Mouse (Mus musculus): ENCODE results near the gene Casp14. TPM values are rescaled to one million over a fixed set of nuclear protein-coding genes. Genes with fewer than 3 reads are reported as not detected.

The Casp14 gene
- polyA plus RNA-seq (2012; ENCODE audit: insufficient read depth, insufficient read length, low replicate concordance, missing spikeins) = not detected in 2 replicates

GRCm38 (mm10) chr10:78718056-78718455 lies at the start of gene Casp14:
Casp14 (minus strand) TSS chr10:78718294.
- H3K4me3 ChIP-seq (ENCODE audit: insufficient read depth, low read depth, low read length) = no peak within 1 kb of the TSS
- no peak within 1 kb of the TSS for H3K27ac ChIP-seq (ENCODE audit: insufficient read depth, low read depth, low read length)
- TF ChIP-seq POLR2A (IDR thresholded peaks at IDR 0.05; ENCODE audit: insufficient read depth, low read depth, low read length) (no peak), CTCF (IDR thresholded peaks at IDR 0.05; ENCODE audit: insufficient read depth, low read depth, low read length) (no peak)
- 70% methylated on average over 11 of the region's 11 CpGs for WGBS
- no peaks in the 10 kb centered on the region for H3K4me1 ChIP-seq (ENCODE audit: control insufficient read depth, insufficient read depth, low read length)

GRCm38 (mm10) chr10:78765570-78765969 lies 47.5 kb upstream of the Casp14 start:
- 82% methylated on average over 1 of the region's 1 CpGs for WGBS
- H3K4me1 ChIP-seq (ENCODE audit: control insufficient read depth, insufficient read depth, low read length) = no peaks in the 10 kb centered on the region

GRCm38 (mm10) chr10:78756021-78756420 lies 37.9 kb upstream of the Casp14 start:
- H3K4me3 ChIP-seq (ENCODE audit: insufficient read depth, low read depth, low read length) = no peak overlapping the region
- TF ChIP-seq CTCF (IDR thresholded peaks at IDR 0.05; ENCODE audit: insufficient read depth, low read depth, low read length) (no peak), POLR2A (IDR thresholded peaks at IDR 0.05; ENCODE audit: insufficient read depth, low read depth, low read length) (no peak)
- 20% methylated on average over 6 of the region's 6 CpGs for WGBS
- H3K27ac ChIP-seq (ENCODE audit: insufficient read depth, low read depth, low read length) = no peak overlapping the region
- H3K4me1 ChIP-seq (ENCODE audit: control insufficient read depth, insufficient read depth, low read length) = peaks cover 6% of the 10 kb centered on the region; the same call in 1 of the 2 replicates

More at GRCm38 (mm10) chr10:78765570-78765969, 47.5 kb upstream of the Casp14 start:
- Histone ChIP-seq H3K27ac (ENCODE audit: insufficient read depth, low read depth, low read length) (no peak overlapping the region), H3K4me3 (ENCODE audit: insufficient read depth, low read depth, low read length) (no peak overlapping the region)
- TF ChIP-seq CTCF (IDR thresholded peaks at IDR 0.05; ENCODE audit: insufficient read depth, low read depth, low read length) (no peak), POLR2A (IDR thresholded peaks at IDR 0.05; ENCODE audit: insufficient read depth, low read depth, low read length) (no peak)

GRCm38 (mm10) chr10:78752452-78753191 lies 34.5 kb upstream of the Casp14 start, which contains the start of gene Ccdc105:
Ccdc105 (minus strand) TSS chr10:78753065.
- Histone ChIP-seq H3K4me1 (ENCODE audit: control insufficient read depth, insufficient read depth, low read length) (peaks cover 13% of the 10 kb centered on the region), H3K4me3 (ENCODE audit: insufficient read depth, low read depth, low read length) (peak within 1 kb of the TSS; percentile 61), H3K27ac (ENCODE audit: insufficient read depth, low read depth, low read length) (peak within 1 kb of the TSS; percentile 91)
- WGBS = under 1% methylated on average over 61 of the region's 61 CpGs
- TF ChIP-seq POLR2A (IDR thresholded peaks at IDR 0.05; ENCODE audit: insufficient read depth, low read depth, low read length) (peak; percentile 94), CTCF (IDR thresholded peaks at IDR 0.05; ENCODE audit: insufficient read depth, low read depth, low read length) (no peak)

- WGBS = 92% methylated on average over 6 of the region's 6 CpGs
- H3K27ac ChIP-seq (ENCODE audit: insufficient read depth, low read depth, low read length) = no peak overlapping the region
- TF ChIP-seq CTCF (IDR thresholded peaks at IDR 0.05; ENCODE audit: insufficient read depth, low read depth, low read length) (no peak), POLR2A (IDR thresholded peaks at IDR 0.05; ENCODE audit: insufficient read depth, low read depth, low read length) (no peak)
- H3K4me3 ChIP-seq (ENCODE audit: insufficient read depth, low read depth, low read length) = no peak overlapping the region
- H3K4me1 ChIP-seq (ENCODE audit: control insufficient read depth, insufficient read depth, low read length) = peaks cover 22% of the 10 kb centered on the region
Observed at GRCm38 (mm10) chr10:78748946-78749345, 30.9 kb upstream of the Casp14 start.

GRCm38 (mm10) chr10:78748161-78748560 lies 30.1 kb upstream of the Casp14 start:
- Histone ChIP-seq H3K4me3 (ENCODE audit: insufficient read depth, low read depth, low read length) (no peak overlapping the region), H3K4me1 (ENCODE audit: control insufficient read depth, insufficient read depth, low read length) (peaks cover 22% of the 10 kb centered on the region), H3K27ac (ENCODE audit: insufficient read depth, low read depth, low read length) (no peak overlapping the region)
- 81% methylated on average over 13 of the region's 13 CpGs for WGBS
- TF ChIP-seq POLR2A (IDR thresholded peaks at IDR 0.05; ENCODE audit: insufficient read depth, low read depth, low read length) (no peak), CTCF (IDR thresholded peaks at IDR 0.05; ENCODE audit: insufficient read depth, low read depth, low read length) (no peak)

- H3K27ac ChIP-seq (ENCODE audit: insufficient read depth, low read depth, low read length) = no peak overlapping the region
- WGBS = 3% methylated on average over 27 of the region's 27 CpGs
- TF ChIP-seq CTCF (IDR thresholded peaks at IDR 0.05; ENCODE audit: insufficient read depth, low read depth, low read length) = no peak
- TF ChIP-seq POLR2A (IDR thresholded peaks at IDR 0.05; ENCODE audit: insufficient read depth, low read depth, low read length) = no peak
- H3K4me1 ChIP-seq (ENCODE audit: control insufficient read depth, insufficient read depth, low read length) = peaks cover 18% of the 10 kb centered on the region
- H3K4me3 ChIP-seq (ENCODE audit: insufficient read depth, low read depth, low read length) = peak overlapping the region; percentile 53
Observed at GRCm38 (mm10) chr10:78747035-78747721, 29.1 kb upstream of the Casp14 start.

GRCm38 (mm10) chr10:78745453-78746232 lies 27.5 kb upstream of the Casp14 start:
- TF ChIP-seq POLR2A (IDR thresholded peaks at IDR 0.05; ENCODE audit: insufficient read depth, low read depth, low read length) (no peak), CTCF (IDR thresholded peaks at IDR 0.05; ENCODE audit: insufficient read depth, low read depth, low read length) (no peak)
- 54% methylated on average over 4 of the region's 4 CpGs for WGBS
- no peak overlapping the region for H3K27ac ChIP-seq (ENCODE audit: insufficient read depth, low read depth, low read length)
- H3K4me1 ChIP-seq (ENCODE audit: control insufficient read depth, insufficient read depth, low read length) = peaks cover 16% of the 10 kb centered on the region
- H3K4me3 ChIP-seq (ENCODE audit: insufficient read depth, low read depth, low read length) = no peak overlapping the region

Measured in olfactory bulb, adult 2 months (tissue).